Mouse (Mus musculus) midbrain, embryonic 10.5 days (tissue): ENCODE measurements around the gene 3110040N11Rik. TPM values are rescaled to one million over a fixed set of nuclear protein-coding genes. Genes with fewer than 3 reads are reported as not detected.

Experiments used
- DNase-seq: peaks from one replicate; pipeline ENCODE4 v3.0.0-alpha.2; 2017; ENCODE audit warnings: low spot score
- H3K27ac ChIP-seq: fragments of 300-500 bp; sonication (generic); replicated peaks from 2 replicates; pipeline ENCODE4 v1.5.1; 2016; ENCODE audit warnings: mild to moderate bottlenecking
- H3K27me3 ChIP-seq: fragments of 300-500 bp; sonication (generic); 2 replicates; pipeline ENCODE4 v1.6.1; 2016; ENCODE audit warnings: low read depth, mild to moderate bottlenecking; ENCODE audit not compliant: poor library complexity, severe bottlenecking
- H3K36me3 ChIP-seq: fragments of 300-500 bp; sonication (generic); 2 replicates; pipeline ENCODE4 v1.6.1; 2016; ENCODE audit warnings: mild to moderate bottlenecking, moderate library complexity
- H3K4me1 ChIP-seq: fragments of 300-500 bp; sonication (generic); 2 replicates; pipeline ENCODE4 v1.6.1; 2016
- H3K4me3 ChIP-seq: fragments of 300-500 bp; sonication (generic); 2 replicates; pipeline ENCODE4 v1.5.1; 2016; ENCODE audit warnings: mild to moderate bottlenecking, moderate library complexity
- H3K9me3 ChIP-seq: fragments of 300-500 bp; sonication (generic); replicated peaks from 2 replicates; pipeline ENCODE4 v1.6.1; 2016; ENCODE audit warnings: mild to moderate bottlenecking
- WGBS: fragments of 180-500 bp; shearing (Covaris S2); methylation state at CpG from one replicate; pipeline ENCODE4 v1.1.7; 2016; 5-methylcytosine and 5-hydroxymethylcytosine counted together
- polyA plus RNA-seq: library from polyadenylated mRNA; unstranded; fragments of >200 nt; fragmentation: Nextera tagmentation; extraction: Ambion mirVana; gene quantifications from 2 replicates; pipeline ENCODE4 v1.2.1, GENCODE M21; 2016

The 3110040N11Rik gene
- polyA plus RNA-seq, 1 experiment from 2014 or later, result 51.0 TPM

DNA sequence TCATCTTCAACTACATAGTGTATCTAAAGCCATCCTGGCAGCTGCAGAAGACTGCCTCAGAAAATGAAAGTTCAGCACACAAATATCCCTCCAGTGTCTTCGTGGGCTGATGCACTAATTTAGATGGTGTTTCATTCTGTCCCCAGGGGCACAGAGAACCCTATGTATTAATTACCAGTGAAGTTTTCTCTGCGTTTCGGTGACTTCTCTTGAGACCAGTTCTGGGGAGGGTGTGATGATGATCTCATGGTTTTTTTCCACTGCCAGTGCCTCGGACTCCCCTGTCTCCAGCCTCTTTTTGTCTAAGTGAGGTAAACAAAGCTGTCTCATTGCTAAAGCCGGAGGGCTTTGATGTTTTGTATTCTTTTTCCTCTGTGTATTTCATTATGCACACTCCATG lies 14.0 kb downstream of the 3110040N11Rik start:
- H3K4me3 ChIP-seq, result no peak overlapping the region
- no peak overlapping the region for H3K27ac ChIP-seq
- H3K9me3 ChIP-seq, result peaks cover 3% of the 10 kb centered on the region
- no peak for DNase-seq
- no peaks in the 10 kb centered on the region for H3K27me3 ChIP-seq
- no peaks in the 10 kb centered on the region for H3K4me1 ChIP-seq
- 90% methylated on average over 5 of the region's 5 CpGs for WGBS
- H3K36me3 ChIP-seq, result peaks cover 36% of the 10 kb centered on the region

- no peak overlapping the region for H3K4me3 ChIP-seq
- WGBS, result 89% methylated on average over 10 of the region's 10 CpGs
- H3K36me3 ChIP-seq, result peaks cover 27% of the 10 kb centered on the region
- no peaks in the 10 kb centered on the region; the same call in 1 of the 2 replicates for H3K9me3 ChIP-seq
- no peaks in the 10 kb centered on the region for H3K27me3 ChIP-seq
- H3K4me1 ChIP-seq, result no peaks in the 10 kb centered on the region
- DNase-seq, result no peak
- H3K27ac ChIP-seq, result no peak overlapping the region
These were observed 16.3 kb downstream of the 3110040N11Rik start for GRCm38 (mm10) chr7:81772786-81773539.

DNA sequence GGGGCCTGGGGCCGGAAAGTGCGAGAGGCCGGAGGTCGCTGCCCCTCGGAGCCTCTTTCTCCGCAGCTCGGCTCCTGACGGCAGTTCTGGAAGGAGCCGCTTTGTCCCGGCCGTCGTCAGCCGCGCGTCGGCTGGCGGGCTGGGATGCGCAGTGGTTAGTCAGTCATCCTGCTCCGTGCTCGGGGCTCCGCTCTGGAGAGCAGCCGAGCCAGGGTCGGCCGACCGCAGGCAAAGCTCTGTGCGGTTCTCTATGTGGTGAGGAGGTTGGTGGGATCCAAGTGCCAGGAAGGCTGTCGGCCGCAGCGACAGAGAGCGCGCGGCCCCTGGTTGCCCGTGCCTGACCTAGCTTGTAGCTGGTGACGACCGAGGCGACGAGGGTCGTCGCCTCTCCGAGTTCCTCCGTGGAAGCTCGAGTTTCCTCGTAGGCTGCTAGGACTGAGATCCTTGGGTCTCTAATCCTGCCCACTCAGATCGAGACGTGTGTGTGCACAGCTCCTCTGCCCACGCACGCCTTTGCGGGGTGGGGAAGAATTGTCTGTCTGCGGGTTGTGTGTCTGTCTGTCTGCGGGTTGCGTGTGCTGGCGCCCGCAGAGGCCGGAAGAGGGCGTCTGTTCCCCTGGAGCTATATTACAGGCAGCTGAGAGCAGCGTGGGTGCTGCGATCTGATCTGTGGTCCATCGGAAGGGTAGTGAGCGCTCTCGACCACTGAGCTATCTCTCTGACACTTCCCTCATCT lies 26.0 kb downstream of the 3110040N11Rik start:
- Histone ChIP-seq H3K4me3 (peak overlapping the region; percentile 93), H3K9me3 (no peaks in the 10 kb centered on the region), H3K4me1 (peaks cover 19% of the 10 kb centered on the region), H3K27me3 (no peaks in the 10 kb centered on the region), H3K27ac (peak overlapping the region; percentile 88), H3K36me3 (0 out of 2 replicates have a peak, but pooled peaks cover 3% of the 10 kb centered on the region)
- WGBS, result 3% methylated on average over 60 of the region's 60 CpGs
- no peak for DNase-seq

DNA sequence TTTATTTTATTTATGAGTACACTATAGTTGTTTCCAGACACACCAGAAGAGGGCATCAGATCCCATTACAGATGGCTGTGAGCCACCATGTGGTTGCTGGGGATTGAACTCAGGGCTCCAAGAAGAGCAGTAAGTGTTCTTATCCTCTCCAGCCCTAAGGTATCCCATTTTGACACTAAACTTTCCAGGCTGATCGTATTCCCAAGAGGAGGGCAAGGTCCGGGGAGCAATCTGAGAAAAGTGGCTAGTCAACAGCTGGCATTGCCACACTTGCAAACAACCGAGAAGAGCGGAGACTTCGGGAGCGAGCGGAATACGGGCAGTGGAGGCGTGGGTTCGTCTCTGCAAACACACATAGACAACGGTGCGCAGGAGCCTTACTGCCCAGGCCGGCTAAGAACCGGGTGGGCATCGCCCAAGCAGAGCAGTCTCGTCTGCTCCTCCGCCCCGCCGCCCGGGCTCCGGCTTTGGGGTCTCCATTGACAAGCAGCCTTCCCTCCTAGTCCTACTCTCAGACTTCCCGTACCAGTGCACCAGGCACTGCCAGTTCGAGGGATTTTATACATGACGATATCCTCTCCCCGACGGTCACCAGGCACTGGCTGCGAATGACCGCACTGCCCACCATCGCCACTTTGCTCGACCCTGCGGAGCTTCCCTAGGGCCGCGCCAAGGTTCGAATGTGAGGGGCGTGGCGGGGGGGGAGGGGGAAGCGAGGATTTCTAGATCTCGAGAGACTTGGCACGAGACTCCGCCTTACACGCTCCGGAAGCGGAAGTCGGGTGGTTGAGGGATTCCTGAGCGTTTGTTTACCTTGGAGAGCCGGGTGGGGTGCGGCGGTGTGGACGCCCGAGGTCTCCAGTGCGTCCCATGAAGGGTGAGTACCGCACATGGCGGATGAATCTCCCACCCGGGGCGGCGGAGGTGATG lies 26.8 kb downstream of the 3110040N11Rik start, which contains the start of gene Ramac:
Ramac (plus strand) TSS at position 746 of the 930 bp plus-strand sequence.
- Histone ChIP-seq H3K27me3 (no peaks in the 10 kb centered on the region), H3K4me1 (peaks cover 19% of the 10 kb centered on the region), H3K4me3 (peak within 1 kb of the TSS; percentile 93), H3K9me3 (no peaks in the 10 kb centered on the region), H3K27ac (peak within 1 kb of the TSS; percentile 88), H3K36me3 (no peaks in the 10 kb centered on the region)
- DNase-seq, result peak; percentile 96
- WGBS, result under 1% methylated on average over 56 of the region's 56 CpGs

DNA sequence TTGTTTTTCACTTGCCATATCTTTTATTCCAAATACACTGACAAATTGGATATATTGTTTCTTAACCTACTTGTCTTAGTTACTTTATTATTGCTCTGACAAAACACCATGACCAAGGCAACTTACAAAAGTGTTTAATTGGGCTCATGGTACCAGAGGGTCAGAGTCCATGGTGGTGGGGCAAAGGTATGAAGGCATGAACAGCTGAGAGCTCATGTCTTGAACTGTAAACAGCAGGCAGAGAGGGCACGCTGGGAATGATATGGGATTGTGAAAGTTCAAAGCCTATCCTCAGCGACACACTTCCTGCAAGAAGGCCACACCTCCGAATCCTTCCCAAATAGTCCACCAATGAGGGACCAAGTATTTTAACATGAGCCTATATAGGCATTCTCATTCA lies 41.3 kb downstream of the 3110040N11Rik start:
- Histone ChIP-seq H3K27me3 (no peaks in the 10 kb centered on the region), H3K36me3 (no peaks in the 10 kb centered on the region), H3K9me3 (no peaks in the 10 kb centered on the region), H3K4me1 (no peaks in the 10 kb centered on the region), H3K4me3 (no peak overlapping the region), H3K27ac (no peak overlapping the region)
- no peak for DNase-seq
- WGBS, result 87% methylated on average over 3 of the region's 3 CpGs

DNA sequence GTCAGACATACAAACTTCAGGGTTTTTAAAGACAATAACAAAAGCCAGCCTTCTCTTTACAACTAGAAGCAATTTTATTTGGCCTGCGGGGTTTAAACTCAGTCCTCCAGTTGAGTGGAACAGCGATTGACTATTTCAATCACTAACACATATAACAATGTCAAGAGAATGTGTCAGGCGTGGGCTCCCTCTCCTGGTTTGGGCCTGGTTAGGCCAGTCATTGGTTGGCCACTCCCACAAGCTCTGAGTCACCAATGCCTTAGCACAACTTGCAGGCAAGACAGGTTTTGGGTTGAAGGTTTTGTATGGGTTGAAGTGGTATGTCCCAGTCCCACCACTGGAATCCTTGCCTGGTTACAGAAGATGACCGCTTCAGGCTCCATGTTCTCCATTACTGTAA lies 45.1 kb downstream of the 3110040N11Rik start:
- H3K4me1 ChIP-seq, result no peaks in the 10 kb centered on the region
- H3K9me3 ChIP-seq, result no peaks in the 10 kb centered on the region
- 79% methylated on average over 4 of the region's 4 CpGs for WGBS
- H3K36me3 ChIP-seq, result no peaks in the 10 kb centered on the region
- no peak for DNase-seq
- H3K4me3 ChIP-seq, result no peak overlapping the region
- no peak overlapping the region for H3K27ac ChIP-seq
- no peaks in the 10 kb centered on the region for H3K27me3 ChIP-seq

DNA sequence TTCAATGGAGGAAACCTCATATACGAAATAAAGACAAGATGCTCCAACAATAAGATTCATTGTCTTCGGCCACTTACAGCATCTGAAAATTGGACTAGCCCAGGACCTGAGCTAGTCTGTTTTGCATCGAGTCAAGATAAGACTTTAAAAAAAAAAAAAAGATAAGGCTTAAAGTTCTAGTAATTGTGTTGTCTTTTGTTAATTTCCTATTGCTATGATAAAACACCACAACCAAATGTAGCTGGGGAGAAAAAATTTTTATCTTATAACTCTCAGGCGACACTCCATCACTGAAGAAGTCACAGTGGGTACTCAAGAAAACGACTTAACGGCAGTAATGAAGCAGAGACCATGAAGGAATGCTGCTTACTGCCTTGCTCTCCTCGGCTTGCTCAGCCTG lies 49.3 kb downstream of the 3110040N11Rik start:
- DNase-seq, result no peak
- 89% methylated on average over 7 of the region's 7 CpGs for WGBS
- H3K9me3 ChIP-seq, result no peaks in the 10 kb centered on the region

DNA sequence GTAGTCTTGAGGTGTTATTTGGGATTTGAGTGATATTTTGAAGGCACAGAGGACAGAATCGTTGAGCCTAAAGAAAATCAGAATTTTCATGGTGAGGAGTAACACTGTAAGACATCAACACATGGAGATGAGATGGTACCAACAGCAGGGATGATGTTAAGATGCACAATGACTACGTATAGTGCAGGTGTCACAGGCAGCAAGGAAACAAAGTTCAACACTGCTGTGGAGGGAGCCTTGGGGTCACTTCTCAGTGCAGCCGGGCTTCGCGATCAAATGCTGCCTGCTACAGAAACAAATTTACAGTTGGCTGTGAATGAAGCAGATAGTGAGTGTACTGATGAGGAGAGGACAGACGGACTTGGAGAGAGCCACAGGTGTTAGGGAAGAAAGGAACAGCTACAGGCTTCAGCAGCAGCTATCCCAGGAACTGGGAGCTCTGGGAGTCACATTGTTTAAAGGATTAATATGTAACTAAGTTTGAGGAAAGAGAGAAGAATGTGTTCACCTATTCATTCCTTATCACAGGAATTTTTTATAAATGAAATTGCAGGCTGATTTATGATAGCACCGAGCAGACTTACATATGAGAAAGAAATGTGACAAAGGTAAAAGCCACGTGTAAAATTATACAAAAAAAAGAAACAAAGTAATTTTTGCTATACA lies 50.4 kb downstream of the 3110040N11Rik start:
- Histone ChIP-seq H3K4me1 (no peaks in the 10 kb centered on the region), H3K27ac (no peak overlapping the region), H3K9me3 (no peaks in the 10 kb centered on the region), H3K27me3 (no peaks in the 10 kb centered on the region), H3K4me3 (no peak overlapping the region), H3K36me3 (no peaks in the 10 kb centered on the region)
- DNase-seq, result no peak
- 86% methylated on average over 8 of the region's 8 CpGs for WGBS

More for the DNA sequence above, 49.3 kb downstream of the 3110040N11Rik start:
- Histone ChIP-seq H3K4me1 (no peaks in the 10 kb centered on the region), H3K4me3 (no peak overlapping the region), H3K36me3 (no peaks in the 10 kb centered on the region), H3K27ac (no peak overlapping the region), H3K27me3 (no peaks in the 10 kb centered on the region)

- Histone ChIP-seq H3K9me3 (no peaks in the 10 kb centered on the region), H3K4me3 (no peak overlapping the region), H3K27me3 (no peaks in the 10 kb centered on the region), H3K27ac (no peak overlapping the region), H3K36me3 (no peaks in the 10 kb centered on the region), H3K4me1 (no peaks in the 10 kb centered on the region)
- DNase-seq, result no peak
- WGBS, result 72% methylated on average over 9 of the region's 9 CpGs
These were observed 53.8 kb downstream of the 3110040N11Rik start for GRCm38 (mm10) chr7:81735300-81736048.

GRCm38 (mm10) chr7:81732183-81733089 lies 56.8 kb downstream of the 3110040N11Rik start:
- WGBS, result 88% methylated on average over 12 of the region's 12 CpGs
- no peaks in the 10 kb centered on the region for H3K27me3 ChIP-seq
- no peak for DNase-seq
- no peak overlapping the region for H3K4me3 ChIP-seq
- H3K27ac ChIP-seq, result no peak overlapping the region
- H3K36me3 ChIP-seq, result no peaks in the 10 kb centered on the region
- H3K9me3 ChIP-seq, result no peaks in the 10 kb centered on the region
- no peaks in the 10 kb centered on the region for H3K4me1 ChIP-seq
